Mouse (Mus musculus) heart, adult 2 months (tissue): Measurements from ENCODE around the gene Tkt. TPM values are rescaled to one million over a fixed set of nuclear protein-coding genes. Genes with fewer than 3 reads are reported as not detected.

ENCODE experiments used
- DNase-seq, 2 experiments: peaks; one replicate each; pipeline ENCODE4 v3.0.0; 2021
- H3K27ac ChIP-seq: fragments of 200-600 bp; 2 replicates; pipeline ENCODE4 v1.8.1; 2022
- H3K27me3 ChIP-seq: fragments of 200-500 bp; 2 replicates; pipeline ENCODE4 v1.6.1; 2012; ENCODE audit warnings: mild to moderate bottlenecking, low read length, inconsistent platforms, mixed read lengths; ENCODE audit not compliant: control insufficient read depth, insufficient read depth
- H3K36me3 ChIP-seq: fragments of 200-500 bp; 2 replicates; pipeline ENCODE4 v1.6.1; 2012; ENCODE audit warnings: low read length, inconsistent platforms; ENCODE audit not compliant: control insufficient read depth, insufficient read depth
- H3K4me1 ChIP-seq: fragments of 200-500 bp; 2 replicates; pipeline ENCODE4 v1.6.1; 2011; ENCODE audit warnings: low read length; ENCODE audit not compliant: control insufficient read depth, insufficient read depth
- H3K4me3 ChIP-seq: fragments of 200-600 bp; 2 replicates; pipeline ENCODE4 v1.8.1; 2022
- H3K79me2 ChIP-seq: fragments of 200-500 bp; replicated peaks from 2 replicates; pipeline ENCODE4 v1.6.1; 2012; ENCODE audit warnings: mild to moderate bottlenecking, inconsistent platforms, low read length, moderate library complexity, mixed read lengths; ENCODE audit not compliant: control insufficient read depth, insufficient read depth
- H3K9ac ChIP-seq: fragments of 200-500 bp; 2 replicates; pipeline ENCODE4 v1.6.1; 2012; ENCODE audit warnings: low read depth, mild to moderate bottlenecking, control low read depth, inconsistent platforms, low read length, mixed read lengths
- CTCF ChIP-seq: fragments of 200-600 bp; IDR thresholded peaks from 2 replicates; pipeline ENCODE4 v1.8.1; 2022; ENCODE audit warnings: antibody characterized with exemption, mild to moderate bottlenecking, moderate library complexity
- EP300 ChIP-seq: fragments of 200-500 bp; IDR thresholded peaks from 2 replicates; pipeline ENCODE4 v1.6.1; 2011; ENCODE audit warnings: low read depth, low read length, control low read depth; ENCODE audit not compliant: insufficient read depth
- POLR2A ChIP-seq: fragments of 200-500 bp; IDR thresholded peaks from 2 replicates; pipeline ENCODE4 v1.6.1; 2011; ENCODE audit warnings: mild to moderate bottlenecking, low read depth, low read length, control low read depth; ENCODE audit not compliant: insufficient read depth
- WGBS: fragments of 180-500 bp; shearing (Covaris S2); methylation state at CpG from one replicate; pipeline ENCODE4 v1.1.7; 2018; 5-methylcytosine and 5-hydroxymethylcytosine counted together
- intact Hi-C: fragments of 180-260 bp; cut with DNase I; formaldehyde crosslinking; loops from one replicate; pipeline ENCODE4 v1.15.1; 2025
- polyA plus RNA-seq: library from polyadenylated mRNA; depleted of rRNA; stranded (reverse); fragments of >200 nt; gene quantifications from 2 replicates; pipeline ENCODE4 v1.2.3, GENCODE M21; 2012
- total RNA-seq, 2 experiments: library from RNA; stranded (reverse); gene quantifications; 2 replicates each; pipeline ENCODE4 v1.2.3; 2021

Tkt gene
- total and polyA plus RNA-seq, 3 experiments: 30.7 to 119 (median 32.8) TPM

- intact Hi-C loops: no loop called here
- Histone ChIP-seq H3K4me3 (no peak overlapping the region), H3K79me2 (no peaks in the 10 kb centered on the region), H3K36me3 (peaks cover 5% of the 10 kb centered on the region), H3K27ac (no peak overlapping the region), H3K4me1 (0 out of 2 replicates have a peak, but pooled peaks cover 1% of the 10 kb centered on the region), H3K9ac (no peak overlapping the region), H3K27me3 (no peaks in the 10 kb centered on the region)
- TF ChIP-seq CTCF (no peak), EP300 (no peak), POLR2A (no peak)
- no peak for DNase-seq
- WGBS: 78% methylated on average over 17 of the region's 17 CpGs
Measured at GRCm38 (mm10) chr14:30559321-30559850, 11.2 kb downstream of the Tkt start.

GRCm38 (mm10) chr14:30560803-30561389 is 12.7 kb downstream of the Tkt start:
- no peaks in the 10 kb centered on the region for H3K79me2 ChIP-seq
- no peak overlapping the region for H3K9ac ChIP-seq
- peaks cover 5% of the 10 kb centered on the region for H3K36me3 ChIP-seq
- H3K4me1 ChIP-seq: peaks cover 3% of the 10 kb centered on the region; the same call in 1 of the 2 replicates
- H3K27me3 ChIP-seq: no peaks in the 10 kb centered on the region
- H3K27ac ChIP-seq: no peak overlapping the region
- TF ChIP-seq POLR2A (no peak), EP300 (no peak), CTCF (no peak)
- H3K4me3 ChIP-seq: no peak overlapping the region
- intact Hi-C loops: no loop called here
- no peak for DNase-seq
- WGBS: 92% methylated on average over 13 of the region's 13 CpGs

GRCm38 (mm10) chr14:30561470-30562187 is 13.5 kb downstream of the Tkt start:
- H3K4me1 ChIP-seq: peaks cover 3% of the 10 kb centered on the region; the same call in 1 of the 2 replicates
- H3K79me2 ChIP-seq: no peaks in the 10 kb centered on the region
- intact Hi-C loops: no loop called here
- no peak for TF ChIP-seq POLR2A
- no peak for TF ChIP-seq EP300
- no peak for TF ChIP-seq CTCF
- no peak overlapping the region for H3K9ac ChIP-seq
- 59% methylated on average over 14 of the region's 14 CpGs for WGBS
- H3K27me3 ChIP-seq: no peaks in the 10 kb centered on the region
- peak in 1 of 2 experiments; percentile 49 for DNase-seq
- H3K36me3 ChIP-seq: peaks cover 7% of the 10 kb centered on the region
- no peak overlapping the region for H3K27ac ChIP-seq
- no peak overlapping the region for H3K4me3 ChIP-seq

GRCm38 (mm10) chr14:30562343-30562742 is 14.2 kb downstream of the Tkt start:
- Histone ChIP-seq H3K79me2 (no peaks in the 10 kb centered on the region), H3K4me3 (no peak overlapping the region), H3K27me3 (no peaks in the 10 kb centered on the region), H3K36me3 (peaks cover 7% of the 10 kb centered on the region), H3K4me1 (peaks cover 3% of the 10 kb centered on the region; the same call in 1 of the 2 replicates), H3K27ac (no peak overlapping the region), H3K9ac (no peak overlapping the region)
- no peak for TF ChIP-seq POLR2A
- TF ChIP-seq CTCF: no peak
- no peak for TF ChIP-seq EP300
- intact Hi-C loops: no loop called here
- no peak for DNase-seq

GRCm38 (mm10) chr14:30564451-30564850 is 16.3 kb downstream of the Tkt start:
- H3K27me3 ChIP-seq: no peaks in the 10 kb centered on the region

More at GRCm38 (mm10) chr14:30564451-30564850, 16.3 kb downstream of the Tkt start:
- peak overlapping the region; percentile 68 for H3K27ac ChIP-seq
- H3K9ac ChIP-seq: no peak overlapping the region
- no peaks in the 10 kb centered on the region for H3K79me2 ChIP-seq
- peak; percentile 73 to 80 for DNase-seq
- WGBS: 20% methylated on average over 2 of the region's 2 CpGs
- intact Hi-C loops: no loop called here
- TF ChIP-seq EP300 (peak; percentile 62; the same call in 1 of the 2 replicates), POLR2A (no peak)
- H3K4me1 ChIP-seq: peaks cover 3% of the 10 kb centered on the region; the same call in 1 of the 2 replicates
- peaks cover 7% of the 10 kb centered on the region for H3K36me3 ChIP-seq
- H3K4me3 ChIP-seq: no peak overlapping the region
